Mouse (Mus musculus): ENCODE data around the gene Dcdc2b. TPM values are rescaled to one million over a fixed set of nuclear protein-coding genes. Genes with fewer than 3 reads are reported as not detected.

Gene Dcdc2b
- polyA plus RNA-seq, 1 experiment from 2014 or later, result 3.7 TPM

DNA sequence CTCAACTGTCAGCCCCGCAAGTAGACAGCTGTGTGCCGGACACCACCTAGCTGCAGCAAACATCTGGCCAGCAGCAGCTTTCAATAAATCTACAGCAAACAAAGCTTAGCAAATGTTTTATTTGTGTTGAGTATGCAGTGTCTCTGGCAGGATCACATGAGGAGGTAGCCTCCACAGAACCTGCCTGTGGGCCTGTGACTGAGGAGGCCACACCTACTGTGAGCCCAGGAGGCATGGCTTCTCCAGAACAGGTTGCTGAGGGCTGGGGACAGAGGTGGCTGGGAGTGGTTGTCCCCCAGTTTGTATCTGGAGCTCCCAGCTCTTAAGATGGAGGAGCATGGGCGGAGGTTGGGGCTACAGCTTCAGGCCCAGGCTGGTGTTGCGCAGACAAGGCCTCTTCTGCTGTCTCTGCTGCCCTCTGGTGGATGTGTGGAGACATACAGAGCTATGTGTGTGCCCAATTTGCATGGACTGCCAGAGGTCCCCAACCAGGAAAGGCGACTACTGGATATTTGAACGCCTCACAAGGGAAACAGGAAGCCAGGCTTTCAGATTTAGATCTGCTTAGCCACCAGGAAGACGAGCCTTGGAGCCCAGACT lies 5.5 kb downstream of the Dcdc2b start:
- peaks cover 42% of the 10 kb centered on the region for H3K36me3 ChIP-seq (ENCODE audit: control insufficient read depth, insufficient read depth, low read length)
- DNase-seq (ENCODE audit: low spot score) (peak; percentile 86), ATAC-seq (replicated peaks; ENCODE audit: low FRiP score, low TSS enrichment, low read depth) (peak; percentile 84)
- H3K27ac ChIP-seq (ENCODE audit: low read depth), result no peak overlapping the region
- H3K9me3 ChIP-seq (ENCODE audit: control insufficient read depth, low read length), result no peaks in the 10 kb centered on the region
- no peaks in the 10 kb centered on the region for H3K4me1 ChIP-seq (replicated peaks; ENCODE audit: control insufficient read depth, insufficient read depth, low read length)
- H3K9ac ChIP-seq (ENCODE audit: low read length), result no peak overlapping the region
- H3K4me2 ChIP-seq (ENCODE audit: low read length), result no peak overlapping the region
- no peak overlapping the region for H3K4me3 ChIP-seq (ENCODE audit: low read depth, low read length)
- 38% methylated on average over 7 of the region's 7 CpGs for WGBS
- H3K27me3 ChIP-seq (replicated peaks; ENCODE audit: control insufficient read depth, insufficient read depth, low read length), result no peaks in the 10 kb centered on the region

DNA sequence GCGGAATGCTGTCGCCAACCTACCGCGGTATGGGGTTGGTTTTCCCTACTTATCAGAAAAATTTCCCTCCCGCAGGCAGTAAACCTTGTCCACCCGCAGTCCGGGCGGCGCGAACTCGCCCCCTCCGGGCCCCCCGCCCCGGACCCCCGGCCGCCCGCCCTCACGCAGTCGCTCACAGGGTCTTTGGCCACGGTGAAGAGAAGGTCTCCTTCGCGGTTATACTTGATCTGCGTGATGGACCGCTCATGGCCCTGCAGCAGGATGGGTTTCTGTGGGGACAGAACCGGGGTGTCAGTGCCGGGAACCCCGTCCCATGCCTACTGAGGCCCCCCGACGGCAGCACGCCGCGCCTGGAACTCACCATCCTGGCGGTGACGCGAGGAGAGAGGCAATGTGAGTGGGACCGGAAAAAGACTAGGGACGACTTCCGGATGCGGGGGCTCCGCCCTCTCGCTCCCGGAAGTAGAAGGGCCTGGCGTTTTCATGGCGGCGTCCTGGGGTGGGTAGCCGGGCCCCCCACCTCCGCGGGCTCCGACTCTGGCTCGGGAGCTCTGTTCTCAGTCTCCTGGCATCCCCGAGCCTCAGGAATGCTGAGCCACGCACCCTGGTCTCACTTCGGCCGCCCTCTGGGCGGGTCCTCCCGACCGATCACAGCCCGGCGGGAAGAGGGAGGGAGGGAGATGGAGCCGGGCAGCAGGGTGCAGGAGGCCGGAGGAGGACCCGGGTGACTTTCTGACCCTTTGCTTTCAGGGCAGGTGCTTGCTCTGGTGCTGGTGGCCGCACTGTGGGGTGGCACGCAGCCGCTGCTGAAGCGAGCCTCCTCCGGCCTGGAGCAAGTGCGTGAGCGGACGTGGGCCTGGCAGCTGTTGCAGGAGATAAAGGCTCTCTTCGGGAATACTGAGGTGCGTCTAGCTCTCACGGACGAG lies 13.6 kb downstream of the Dcdc2b start, which contains the start of the genes Eif3i and Tmem234:
Gene Eif3i, minus strand, starts transcription at position 416 of the 926 bp plus-strand sequence.
Gene Tmem234, plus strand, starts transcription at position 436 of the 926 bp plus-strand sequence.
- WGBS, result under 1% methylated on average over 73 of the region's 74 CpGs
- Histone ChIP-seq H3K4me3 (ENCODE audit: low read depth, low read length) (peak within 1 kb of the TSS; percentile 92), H3K9me3 (ENCODE audit: control insufficient read depth, low read length) (no peaks in the 10 kb centered on the region), H3K36me3 (ENCODE audit: control insufficient read depth, insufficient read depth, low read length) (peaks cover 55% of the 10 kb centered on the region), H3K4me1 (replicated peaks; ENCODE audit: control insufficient read depth, insufficient read depth, low read length) (peaks cover 15% of the 10 kb centered on the region), H3K4me2 (ENCODE audit: low read length) (peak within 1 kb of the TSS; percentile 76), H3K9ac (ENCODE audit: low read length) (peak within 1 kb of the TSS; percentile 81), H3K27ac (ENCODE audit: low read depth) (peak within 1 kb of the TSS; percentile 73; the same call in 1 of the 2 replicates), H3K27me3 (replicated peaks; ENCODE audit: control insufficient read depth, insufficient read depth, low read length) (no peaks in the 10 kb centered on the region)
- ATAC-seq (replicated peaks; ENCODE audit: low FRiP score, low TSS enrichment, low read depth), result peak; percentile 87
- DNase-seq (ENCODE audit: low spot score), result peak; percentile 90

DNA sequence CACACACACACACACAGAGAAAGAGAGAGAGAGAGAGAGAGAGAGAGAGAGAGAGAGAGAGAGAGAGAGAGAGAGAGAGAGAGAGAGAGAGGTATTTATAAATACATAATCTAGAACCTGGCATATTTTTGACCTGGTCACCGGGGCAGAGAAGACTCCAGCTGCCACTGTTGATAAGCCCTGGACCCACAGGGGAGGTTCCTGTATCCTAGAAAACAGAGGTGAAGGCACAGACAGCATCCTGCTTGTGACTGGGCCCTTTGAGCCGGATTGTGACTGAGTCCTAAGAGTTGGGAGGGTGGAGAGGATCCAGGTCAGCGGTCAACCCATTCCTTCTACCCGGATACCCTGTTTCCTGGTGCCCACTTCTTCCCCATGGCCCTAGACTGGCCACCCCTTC lies 25.2 kb downstream of the Dcdc2b start:
- H3K4me1 ChIP-seq (replicated peaks; ENCODE audit: control insufficient read depth, insufficient read depth, low read length), result peaks cover 7% of the 10 kb centered on the region; the same call in 1 of the 2 replicates
- no peak overlapping the region for H3K9ac ChIP-seq (ENCODE audit: low read length)
- no peak for DNase-seq (ENCODE audit: low spot score)
- 70% methylated on average over 4 of the region's 4 CpGs for WGBS
- H3K36me3 ChIP-seq (ENCODE audit: control insufficient read depth, insufficient read depth, low read length), result peaks cover 31% of the 10 kb centered on the region
- H3K4me3 ChIP-seq (ENCODE audit: low read depth, low read length), result no peak overlapping the region
- no peak overlapping the region for H3K27ac ChIP-seq (ENCODE audit: low read depth)
- no peaks in the 10 kb centered on the region for H3K9me3 ChIP-seq (ENCODE audit: control insufficient read depth, low read length)
- H3K4me2 ChIP-seq (ENCODE audit: low read length), result no peak overlapping the region
- H3K27me3 ChIP-seq (replicated peaks; ENCODE audit: control insufficient read depth, insufficient read depth, low read length), result no peaks in the 10 kb centered on the region
- ATAC-seq (replicated peaks; ENCODE audit: low FRiP score, low TSS enrichment, low read depth), result no peak

DNA sequence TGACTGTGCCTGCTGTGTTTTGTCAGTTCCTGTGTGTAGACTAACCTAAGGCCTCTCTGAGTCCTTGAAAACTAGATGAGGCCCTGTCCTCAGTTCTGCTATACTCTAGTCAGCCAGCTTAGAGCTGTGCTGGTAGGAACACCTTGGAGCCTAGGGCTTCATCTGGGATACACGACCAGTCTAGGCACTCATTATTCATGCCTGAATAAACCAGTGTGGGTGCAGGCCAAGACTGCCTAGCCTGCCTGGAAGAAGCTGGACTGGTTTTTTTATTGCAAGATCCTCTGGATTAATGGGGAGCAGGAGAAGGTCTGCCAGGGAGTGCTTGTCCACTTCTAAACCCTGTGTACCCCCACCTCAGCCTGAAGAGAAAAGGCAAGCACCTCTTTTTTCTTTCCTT lies 27.1 kb downstream of the Dcdc2b start:
- WGBS, result 34% methylated on average over 1 of the region's 1 CpGs
- H3K4me3 ChIP-seq (ENCODE audit: low read depth, low read length), result no peak overlapping the region
- DNase-seq (ENCODE audit: low spot score) (no peak), ATAC-seq (replicated peaks; ENCODE audit: low FRiP score, low TSS enrichment, low read depth) (no peak)
- no peaks in the 10 kb centered on the region for H3K27me3 ChIP-seq (replicated peaks; ENCODE audit: control insufficient read depth, insufficient read depth, low read length)
- no peak overlapping the region for H3K9ac ChIP-seq (ENCODE audit: low read length)
- no peak overlapping the region for H3K27ac ChIP-seq (ENCODE audit: low read depth)
- H3K4me1 ChIP-seq (replicated peaks; ENCODE audit: control insufficient read depth, insufficient read depth, low read length), result peaks cover 7% of the 10 kb centered on the region; the same call in 1 of the 2 replicates
- H3K36me3 ChIP-seq (ENCODE audit: control insufficient read depth, insufficient read depth, low read length), result peaks cover 13% of the 10 kb centered on the region
- no peak overlapping the region for H3K4me2 ChIP-seq (ENCODE audit: low read length)
- H3K9me3 ChIP-seq (ENCODE audit: control insufficient read depth, low read length), result no peaks in the 10 kb centered on the region

DNA sequence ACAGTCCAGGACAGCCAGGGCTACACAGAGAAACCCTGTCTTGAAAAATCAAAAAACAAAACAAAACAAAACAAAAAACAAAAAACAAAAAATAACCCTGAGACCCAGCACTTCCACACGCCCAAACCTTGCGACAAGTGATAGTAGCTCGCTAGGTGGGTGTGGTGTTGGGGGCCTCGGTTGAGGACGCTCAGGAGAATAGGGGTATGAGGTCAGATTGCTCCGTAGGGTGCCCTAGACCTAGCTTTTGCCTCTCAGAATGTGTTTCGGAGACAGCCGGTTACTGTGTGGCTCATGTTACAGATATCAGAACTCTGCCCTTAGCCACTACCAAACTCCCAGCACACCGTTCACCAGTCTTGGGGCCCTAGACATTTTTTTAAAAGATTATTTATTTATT lies 28.3 kb downstream of the Dcdc2b start:
- peaks cover 1% of the 10 kb centered on the region; the same call in 1 of the 2 replicates for H3K36me3 ChIP-seq (ENCODE audit: control insufficient read depth, insufficient read depth, low read length)
- H3K9ac ChIP-seq (ENCODE audit: low read length), result no peak overlapping the region
- no peak overlapping the region for H3K27ac ChIP-seq (ENCODE audit: low read depth)
- ATAC-seq (replicated peaks; ENCODE audit: low FRiP score, low TSS enrichment, low read depth), result peak; percentile 10; the same call in 1 of the 2 replicates
- H3K9me3 ChIP-seq (ENCODE audit: control insufficient read depth, low read length), result no peaks in the 10 kb centered on the region
- no peak overlapping the region for H3K4me3 ChIP-seq (ENCODE audit: low read depth, low read length)
- no peaks in the 10 kb centered on the region for H3K27me3 ChIP-seq (replicated peaks; ENCODE audit: control insufficient read depth, insufficient read depth, low read length)
- DNase-seq (ENCODE audit: low spot score), result no peak
- peak overlapping the region; percentile 86; the same call in 1 of the 2 replicates for H3K4me2 ChIP-seq (ENCODE audit: low read length)
- WGBS, result 83% methylated on average over 9 of the region's 9 CpGs
- H3K4me1 ChIP-seq (replicated peaks; ENCODE audit: control insufficient read depth, insufficient read depth, low read length), result peaks cover 7% of the 10 kb centered on the region; the same call in 1 of the 2 replicates

DNA sequence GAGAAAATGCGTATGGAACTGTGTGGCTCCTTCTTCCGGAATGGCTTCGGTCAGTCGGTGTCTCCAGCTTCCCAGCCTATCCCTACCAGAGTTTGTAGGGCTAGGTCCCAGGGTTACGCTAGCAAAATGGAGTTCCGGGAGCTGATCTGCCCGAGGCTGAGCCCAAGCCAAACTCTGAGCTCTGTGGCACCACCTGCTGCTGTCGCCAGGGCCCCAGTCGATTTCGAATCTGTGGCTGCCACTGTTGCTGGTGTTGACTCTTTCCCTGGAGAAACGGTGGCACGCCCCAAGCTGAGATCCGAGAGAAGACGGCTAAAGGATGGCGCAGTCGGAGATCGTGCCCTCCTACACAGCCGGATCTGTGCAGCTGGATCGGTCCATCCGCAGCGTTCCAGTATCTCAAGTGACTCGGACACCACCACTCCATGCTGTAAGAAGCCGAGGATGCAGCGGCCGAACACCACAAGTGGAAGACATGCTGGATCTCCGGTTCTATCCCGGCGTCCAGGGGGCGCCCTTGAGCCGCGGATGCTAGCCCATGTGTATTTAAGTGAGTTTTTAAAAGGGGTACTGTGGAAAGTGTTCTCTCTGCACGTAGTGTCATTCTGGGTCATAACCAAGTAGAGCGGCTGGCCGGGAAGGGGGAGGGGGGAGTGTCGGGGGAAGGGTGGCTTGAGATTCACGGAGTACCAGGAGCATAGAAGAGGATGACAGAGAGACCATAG lies 29.0 kb downstream of the Dcdc2b start:
- H3K36me3 ChIP-seq (ENCODE audit: control insufficient read depth, insufficient read depth, low read length), result no peaks in the 10 kb centered on the region
- H3K9ac ChIP-seq (ENCODE audit: low read length), result peak overlapping the region; percentile 48
- H3K9me3 ChIP-seq (ENCODE audit: control insufficient read depth, low read length), result no peaks in the 10 kb centered on the region
- no peaks in the 10 kb centered on the region for H3K27me3 ChIP-seq (replicated peaks; ENCODE audit: control insufficient read depth, insufficient read depth, low read length)
- peaks cover 7% of the 10 kb centered on the region; the same call in 1 of the 2 replicates for H3K4me1 ChIP-seq (replicated peaks; ENCODE audit: control insufficient read depth, insufficient read depth, low read length)
- H3K4me2 ChIP-seq (ENCODE audit: low read length), result peak overlapping the region; percentile 86
- 3% methylated on average over 36 of the region's 36 CpGs for WGBS
- ATAC-seq (replicated peaks; ENCODE audit: low FRiP score, low TSS enrichment, low read depth), result peak; percentile 77
- peak; percentile 91 for DNase-seq (ENCODE audit: low spot score)
- peak overlapping the region; percentile 51 for H3K27ac ChIP-seq (ENCODE audit: low read depth)
- peak overlapping the region; percentile 47 for H3K4me3 ChIP-seq (ENCODE audit: low read depth, low read length)

DNA sequence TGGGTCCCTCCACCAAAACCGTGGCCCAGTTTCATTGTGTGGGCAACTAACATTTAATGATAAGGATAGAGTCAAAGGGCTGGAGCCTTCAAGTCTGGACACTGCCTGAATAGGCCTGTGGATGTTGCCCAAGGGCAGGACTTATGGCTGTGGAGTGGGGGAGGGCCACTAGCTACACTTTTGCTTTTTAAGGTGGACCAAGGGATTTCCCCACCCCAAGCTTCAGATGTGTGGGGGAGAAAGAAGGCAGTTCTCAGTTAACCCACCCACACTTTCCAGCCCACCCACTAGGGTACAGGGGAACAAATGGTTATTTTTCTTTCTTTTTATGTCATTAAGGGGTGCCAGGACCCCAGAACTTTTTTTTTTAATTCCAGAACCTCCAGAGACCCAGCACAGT lies 29.7 kb downstream of the Dcdc2b start:
- no peak for DNase-seq (ENCODE audit: low spot score)
- H3K36me3 ChIP-seq (ENCODE audit: control insufficient read depth, insufficient read depth, low read length), result no peaks in the 10 kb centered on the region
- peak overlapping the region; percentile 48; the same call in 1 of the 2 replicates for H3K9ac ChIP-seq (ENCODE audit: low read length)
- peak overlapping the region; percentile 47 for H3K4me3 ChIP-seq (ENCODE audit: low read depth, low read length)
- H3K4me2 ChIP-seq (ENCODE audit: low read length), result peak overlapping the region; percentile 86
- H3K4me1 ChIP-seq (replicated peaks; ENCODE audit: control insufficient read depth, insufficient read depth, low read length), result peaks cover 7% of the 10 kb centered on the region; the same call in 1 of the 2 replicates
- H3K27me3 ChIP-seq (replicated peaks; ENCODE audit: control insufficient read depth, insufficient read depth, low read length), result no peaks in the 10 kb centered on the region
- no peaks in the 10 kb centered on the region for H3K9me3 ChIP-seq (ENCODE audit: control insufficient read depth, low read length)
- 83% methylated on average over 1 of the region's 1 CpGs for WGBS
- ATAC-seq (replicated peaks; ENCODE audit: low FRiP score, low TSS enrichment, low read depth), result no peak
- peak overlapping the region; percentile 51; the same call in 1 of the 2 replicates for H3K27ac ChIP-seq (ENCODE audit: low read depth)

DNA sequence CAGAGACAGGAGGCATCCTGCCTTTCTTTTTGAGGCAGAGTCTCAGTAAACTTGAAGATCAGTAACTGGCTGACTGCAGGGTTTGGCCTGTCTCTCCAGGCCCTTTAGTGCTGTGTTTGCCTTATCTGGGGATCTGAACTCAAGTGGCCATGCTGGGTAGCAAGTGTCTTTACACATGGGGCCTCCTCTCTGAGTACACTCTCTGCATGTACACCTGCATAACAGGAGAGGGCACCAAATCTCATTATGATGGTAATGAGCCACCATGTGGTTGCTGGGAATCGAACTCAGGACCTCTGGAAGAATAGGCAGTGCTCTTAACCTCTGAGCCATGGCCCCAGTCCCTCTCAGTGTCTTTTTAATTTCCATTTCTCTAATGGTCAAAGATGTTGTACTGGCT lies 31.8 kb downstream of the Dcdc2b start:
- WGBS, result 80% methylated on average over 1 of the region's 1 CpGs
- H3K27me3 ChIP-seq (replicated peaks; ENCODE audit: control insufficient read depth, insufficient read depth, low read length), result no peaks in the 10 kb centered on the region
- H3K4me1 ChIP-seq (replicated peaks; ENCODE audit: control insufficient read depth, insufficient read depth, low read length), result peaks cover 7% of the 10 kb centered on the region; the same call in 1 of the 2 replicates
- no peaks in the 10 kb centered on the region for H3K36me3 ChIP-seq (ENCODE audit: control insufficient read depth, insufficient read depth, low read length)
- H3K4me2 ChIP-seq (ENCODE audit: low read length), result no peak overlapping the region
- DNase-seq (ENCODE audit: low spot score), result no peak
- ATAC-seq (replicated peaks; ENCODE audit: low FRiP score, low TSS enrichment, low read depth), result no peak
- no peak overlapping the region for H3K4me3 ChIP-seq (ENCODE audit: low read depth, low read length)
- no peak overlapping the region for H3K27ac ChIP-seq (ENCODE audit: low read depth)
- H3K9ac ChIP-seq (ENCODE audit: low read length), result no peak overlapping the region
- no peaks in the 10 kb centered on the region for H3K9me3 ChIP-seq (ENCODE audit: control insufficient read depth, low read length)
